Mouse (Mus musculus): ENCODE data around the gene Slc6a11.

DNA sequence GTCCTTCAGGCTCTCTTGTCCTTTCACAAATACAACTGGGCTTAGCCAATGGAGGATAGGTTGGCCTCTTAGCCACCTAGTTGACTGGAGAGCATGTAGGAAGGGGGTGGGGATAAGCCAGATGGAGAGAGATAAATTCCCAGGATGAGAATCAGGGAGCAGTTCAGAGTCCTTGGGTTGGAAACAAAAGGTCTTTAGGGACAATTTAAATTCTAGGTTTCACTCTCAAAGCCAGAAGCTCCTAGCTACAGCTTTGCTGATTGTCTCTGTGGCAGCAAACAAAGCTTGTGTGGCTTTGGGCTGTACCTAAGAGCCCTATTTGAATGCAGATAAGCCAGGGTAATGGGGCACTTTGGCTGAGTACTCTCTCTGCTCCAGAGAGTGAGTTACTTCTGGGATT lies 135.2 kb downstream of the Slc6a11 start:
- TF ChIP-seq CTCF (IDR thresholded peaks at IDR 0.05) (no peak), POLR2A (IDR thresholded peaks at IDR 0.05; ENCODE audit: insufficient read depth, low read depth, low read length) (no peak)
